Mouse (Mus musculus) erythroblast, embryonic 14.5 days (primary cell): ENCODE measurements around the gene Myf5. TPM values are rescaled to one million over a fixed set of nuclear protein-coding genes. Genes with fewer than 3 reads are reported as not detected.

Experiments
- H3K27me3 ChIP-seq: 2 replicates; pipeline ENCODE4 v1.6.1; 2012; ENCODE audit warnings: inconsistent platforms; ENCODE audit not compliant: control insufficient read depth
- H3K36me3 ChIP-seq: 2 replicates; pipeline ENCODE4 v1.6.1; 2012; ENCODE audit warnings: mild to moderate bottlenecking, inconsistent platforms; ENCODE audit not compliant: control insufficient read depth
- H3K4me1 ChIP-seq: 2 replicates; pipeline ENCODE4 v1.6.1; 2012; ENCODE audit warnings: inconsistent platforms; ENCODE audit not compliant: control insufficient read depth
- H3K4me3 ChIP-seq: replicated peaks from 2 replicates; pipeline ENCODE3; 2012; ENCODE audit warnings: moderate library complexity, mild to moderate bottlenecking, inconsistent platforms
- H3K9me3 ChIP-seq: 2 replicates; pipeline ENCODE4 v1.6.1; 2012; ENCODE audit warnings: low read length, inconsistent platforms, mixed read lengths; ENCODE audit not compliant: control insufficient read depth
- GATA1 ChIP-seq: IDR thresholded peaks from 2 replicates; pipeline ENCODE4 v1.6.1; 2012; ENCODE audit warnings: low read length, inconsistent platforms, mixed read lengths
- TAL1 ChIP-seq: IDR thresholded peaks from 3 replicates; pipeline ENCODE4 v1.6.1; 2012; ENCODE audit warnings: low read length, inconsistent platforms, mixed read lengths
- polyA plus RNA-seq: library from polyadenylated mRNA; stranded (reverse); fragments of >175 nt; gene quantifications from 2 replicates; pipeline ENCODE4 v1.2.3, GENCODE M21; 2012

The Myf5 gene
- polyA plus RNA-seq, 1 experiment: not detected

DNA sequence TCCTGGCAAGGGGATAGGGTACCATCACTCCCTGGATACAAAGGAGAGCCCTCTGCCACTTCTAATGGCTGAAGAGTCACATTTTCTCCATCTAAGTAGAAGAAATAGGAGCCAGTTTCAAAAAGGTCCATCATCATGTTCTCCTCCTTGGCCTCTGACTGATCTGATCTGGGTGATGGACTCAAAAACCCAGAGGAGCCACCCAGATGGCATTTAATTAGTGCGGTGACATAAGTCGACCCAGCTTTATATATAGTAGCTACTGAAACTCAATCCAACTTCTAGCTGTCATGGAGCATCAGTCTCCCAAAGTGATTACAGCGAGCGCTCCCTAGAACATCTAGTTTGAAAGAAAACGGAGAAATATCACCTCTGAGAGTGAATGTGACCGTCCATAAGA, 8.6 kb upstream of the Myf5 start, which contains the start of gene Myf6:
Gene Myf6, minus strand, starts transcription at position 170 of the 400 bp plus-strand sequence.
- no peaks in the 10 kb centered on the region for H3K4me1 ChIP-seq
- TF ChIP-seq TAL1 (no peak), GATA1 (no peak)
- H3K27me3 ChIP-seq: no peaks in the 10 kb centered on the region
- H3K9me3 ChIP-seq: peaks cover 4% of the 10 kb centered on the region; the same call in 1 of the 2 replicates
- no peak within 1 kb of the TSS for H3K4me3 ChIP-seq
- H3K36me3 ChIP-seq: no peaks in the 10 kb centered on the region

DNA sequence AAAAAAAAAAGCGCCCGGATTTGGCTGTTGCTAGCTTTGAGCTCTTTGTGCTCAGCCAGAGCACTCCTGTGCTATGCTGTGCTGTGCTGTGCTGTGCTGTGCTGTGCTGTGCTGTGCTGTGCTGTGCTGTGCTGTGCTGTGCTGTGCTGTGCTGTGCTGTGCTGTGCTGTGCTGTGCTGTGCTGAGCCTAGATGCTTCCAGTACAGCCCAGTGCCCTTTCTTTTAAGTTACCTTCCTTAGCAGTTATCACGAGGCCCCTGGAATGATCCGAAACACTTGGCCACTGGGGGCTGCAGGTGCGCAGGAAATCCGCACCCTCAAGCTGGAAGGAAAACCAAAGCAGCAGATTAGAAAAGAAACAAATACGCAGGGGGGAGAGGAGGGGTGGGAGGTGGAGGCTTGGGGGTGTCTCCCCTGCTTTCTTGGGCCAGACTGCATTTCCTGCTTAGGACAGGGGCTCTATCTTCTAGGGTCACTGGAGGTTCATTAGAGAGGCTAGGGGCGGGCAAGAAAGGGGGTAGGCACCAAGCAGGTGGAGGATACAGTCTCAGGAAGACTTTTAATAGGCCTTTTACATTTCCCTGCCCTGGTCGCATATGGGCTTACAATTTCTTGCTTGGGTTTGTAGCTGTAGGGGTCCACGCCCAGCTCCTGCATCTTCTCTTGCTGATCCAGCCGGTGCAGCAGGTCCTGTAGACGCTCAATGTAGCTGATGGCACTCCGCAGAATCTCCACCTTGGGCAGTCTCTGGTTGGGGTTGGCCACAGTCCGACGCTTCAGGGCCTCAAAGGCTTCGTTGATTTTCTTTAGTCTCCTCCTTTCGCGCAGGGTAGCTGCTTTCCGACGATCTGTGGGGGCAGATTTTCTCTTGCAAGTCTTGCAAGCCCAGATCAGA, 7.9 kb upstream of the Myf5 start:
- Histone ChIP-seq H3K4me3 (no peak overlapping the region), H3K4me1 (no peaks in the 10 kb centered on the region), H3K9me3 (peaks cover 4% of the 10 kb centered on the region; the same call in 1 of the 2 replicates), H3K27me3 (no peaks in the 10 kb centered on the region), H3K36me3 (no peaks in the 10 kb centered on the region)
- TF ChIP-seq GATA1 (no peak), TAL1 (no peak)

DNA sequence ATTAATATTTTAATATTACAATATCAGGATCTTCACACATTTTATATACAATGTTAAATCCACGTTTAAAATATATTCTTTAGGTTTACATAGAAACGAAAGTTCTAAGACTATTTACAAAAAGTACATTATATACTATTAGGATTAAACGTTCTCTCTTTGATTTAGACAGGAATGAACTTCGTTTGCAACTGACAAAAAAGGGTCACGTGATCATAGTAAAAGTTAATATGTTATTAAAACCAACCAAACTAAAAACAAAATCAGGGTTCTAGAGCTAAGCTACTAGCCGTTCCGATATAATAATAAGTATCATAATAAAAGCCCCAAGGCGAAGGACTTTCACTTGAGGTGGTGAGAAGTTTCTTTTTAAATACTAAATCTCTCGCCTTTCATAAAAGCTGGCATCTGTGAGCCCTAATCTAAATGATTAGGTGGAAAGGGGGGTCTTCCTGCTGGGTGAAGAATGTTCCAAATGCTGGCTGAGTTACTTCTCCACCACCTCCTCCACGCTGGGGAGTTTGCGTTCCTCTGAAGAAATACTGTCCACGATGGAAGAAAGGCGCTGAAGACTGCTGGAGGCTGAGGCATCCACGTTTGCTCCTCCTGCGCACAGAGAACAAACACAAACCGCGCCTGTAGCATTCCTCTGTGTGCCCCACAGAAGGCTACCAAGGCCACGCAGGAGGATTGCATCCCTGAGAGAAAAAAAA, 7.1 kb upstream of the Myf5 start:
- H3K27me3 ChIP-seq: no peaks in the 10 kb centered on the region
- peaks cover 4% of the 10 kb centered on the region; the same call in 1 of the 2 replicates for H3K9me3 ChIP-seq
- no peak for TF ChIP-seq TAL1
- no peak for TF ChIP-seq GATA1
- H3K4me3 ChIP-seq: no peak overlapping the region
- no peaks in the 10 kb centered on the region for H3K4me1 ChIP-seq
- H3K36me3 ChIP-seq: no peaks in the 10 kb centered on the region

DNA sequence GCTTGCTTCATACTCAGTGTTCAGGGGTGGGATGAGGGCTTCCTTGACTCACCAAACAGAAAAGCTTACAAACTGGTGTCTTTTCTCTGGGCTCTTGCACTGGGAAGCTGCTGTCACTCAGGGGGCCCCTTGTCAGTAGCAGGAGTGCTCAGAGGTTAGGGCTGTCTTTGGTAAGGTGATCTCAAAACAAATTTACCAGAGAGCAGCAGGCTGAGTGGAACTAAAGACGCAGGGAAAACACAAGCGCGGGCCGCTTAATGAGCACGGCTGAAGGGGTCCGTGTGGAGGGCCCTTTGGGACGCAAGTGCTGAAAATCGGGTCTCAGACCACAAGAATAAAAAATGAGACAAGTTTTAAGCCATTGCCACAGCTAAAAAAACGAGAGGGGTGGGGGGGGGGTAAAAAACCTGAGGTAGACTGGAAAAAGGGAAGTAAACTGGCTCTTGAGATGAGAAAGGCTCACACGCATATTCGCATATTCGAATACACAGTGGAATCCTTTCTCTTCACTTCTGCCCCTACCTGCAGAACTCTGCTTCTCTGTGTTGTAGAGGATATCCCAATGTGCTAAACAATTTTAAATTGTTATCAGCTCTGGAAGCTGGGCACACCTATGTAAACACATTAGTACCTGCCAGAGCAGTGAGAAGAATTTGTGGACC, 2.9 kb upstream of the Myf5 start:
- TF ChIP-seq GATA1: no peak
- no peak for TF ChIP-seq TAL1
- H3K9me3 ChIP-seq: peaks cover 18% of the 10 kb centered on the region
- H3K27me3 ChIP-seq: no peaks in the 10 kb centered on the region
- no peaks in the 10 kb centered on the region for H3K4me1 ChIP-seq
- H3K36me3 ChIP-seq: no peaks in the 10 kb centered on the region
- H3K4me3 ChIP-seq: no peak overlapping the region

DNA sequence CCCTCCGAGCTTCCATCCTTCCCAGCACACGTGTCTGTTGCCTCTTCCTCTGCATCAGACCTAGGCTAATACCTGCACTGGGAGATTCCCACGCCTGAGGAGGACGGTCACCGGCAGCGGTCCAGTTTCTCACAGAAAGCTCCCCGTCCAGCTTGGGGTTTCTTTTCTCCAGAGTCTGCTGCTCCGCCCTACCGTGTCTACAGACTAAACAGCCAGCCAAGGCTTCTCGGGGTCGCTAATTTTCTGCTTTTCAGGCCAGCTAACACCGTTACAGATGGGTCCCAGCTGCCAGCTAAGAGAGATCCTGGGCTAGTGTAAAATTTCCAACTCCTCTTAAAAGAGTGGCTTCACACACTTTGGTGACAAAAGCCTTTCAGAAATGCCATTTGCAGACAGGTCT, 836 bp upstream of the Myf5 start:
- Histone ChIP-seq H3K9me3 (peaks cover 19% of the 10 kb centered on the region), H3K4me3 (no peak overlapping the region), H3K36me3 (no peaks in the 10 kb centered on the region), H3K27me3 (no peaks in the 10 kb centered on the region), H3K4me1 (no peaks in the 10 kb centered on the region)
- TF ChIP-seq GATA1: no peak
- TF ChIP-seq TAL1: no peak

DNA sequence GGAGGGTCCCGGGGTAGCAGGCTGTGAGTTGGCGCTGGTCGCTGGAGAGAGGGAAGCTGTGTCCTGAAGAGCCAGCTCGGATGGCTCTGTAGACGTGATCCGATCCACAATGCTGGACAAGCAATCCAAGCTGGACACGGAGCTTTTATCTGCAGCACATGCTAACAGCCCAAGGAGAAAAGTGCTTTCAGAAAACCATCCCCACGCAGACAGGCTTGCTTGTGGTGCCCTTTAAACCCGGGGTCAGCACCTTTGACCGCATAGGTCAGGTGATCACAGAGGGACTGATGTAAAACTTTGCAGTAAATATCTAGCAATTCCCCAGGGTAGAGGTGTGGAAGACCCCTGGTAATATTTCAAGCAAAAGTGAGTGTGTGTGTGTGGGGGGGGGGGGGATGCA, 1.9 kb downstream of the Myf5 start:
- Histone ChIP-seq H3K9me3 (peaks cover 19% of the 10 kb centered on the region), H3K4me1 (no peaks in the 10 kb centered on the region), H3K36me3 (no peaks in the 10 kb centered on the region), H3K4me3 (no peak overlapping the region), H3K27me3 (no peaks in the 10 kb centered on the region)
- TF ChIP-seq GATA1 (no peak), TAL1 (no peak)

DNA sequence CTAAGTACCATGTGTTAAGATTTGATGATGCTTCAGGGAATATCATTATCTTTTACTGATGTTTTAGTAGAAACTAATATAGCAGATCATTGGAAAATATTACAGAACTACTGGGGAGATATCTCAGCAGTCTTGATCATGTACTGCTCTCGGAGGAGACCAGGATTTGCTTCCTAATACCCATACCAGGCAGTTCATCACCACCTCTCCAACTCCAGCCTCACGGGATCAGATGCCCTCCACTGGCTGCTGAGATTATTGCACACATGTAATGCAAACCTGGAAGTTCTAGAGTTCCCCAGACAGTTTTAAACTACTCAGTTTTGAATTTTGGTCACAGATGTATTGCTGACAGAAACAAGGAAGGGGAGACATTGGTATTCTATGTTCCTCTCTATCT, 12.4 kb downstream of the Myf5 start:
- H3K4me1 ChIP-seq: no peaks in the 10 kb centered on the region
- H3K9me3 ChIP-seq: no peaks in the 10 kb centered on the region

DNA sequence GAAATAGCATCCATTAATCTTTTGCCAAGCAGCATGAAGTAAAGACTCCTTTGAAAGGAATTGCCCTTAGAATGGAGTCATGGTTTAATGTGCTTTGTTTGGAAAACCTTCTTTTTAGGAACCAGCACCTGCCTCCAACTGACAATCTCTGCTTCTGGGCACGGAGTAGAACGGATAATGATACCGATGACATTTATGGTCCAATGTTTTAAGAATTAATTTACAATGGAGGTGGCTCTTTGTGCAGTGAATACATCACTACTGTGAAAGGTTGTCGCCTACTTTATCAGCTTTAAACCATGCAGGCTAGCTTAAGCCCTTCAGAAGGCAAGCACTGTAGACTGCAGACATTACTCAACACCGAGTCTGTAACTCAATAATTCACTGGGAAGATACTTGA, 14.2 kb downstream of the Myf5 start:
- H3K4me1 ChIP-seq: no peaks in the 10 kb centered on the region
- TF ChIP-seq GATA1 (no peak), TAL1 (no peak)
- H3K9me3 ChIP-seq: no peaks in the 10 kb centered on the region
- no peaks in the 10 kb centered on the region for H3K27me3 ChIP-seq
- no peaks in the 10 kb centered on the region for H3K36me3 ChIP-seq
- no peak overlapping the region for H3K4me3 ChIP-seq

More for the DNA sequence above, 12.4 kb downstream of the Myf5 start:
- TF ChIP-seq GATA1: no peak
- Histone ChIP-seq H3K4me3 (no peak overlapping the region), H3K27me3 (no peaks in the 10 kb centered on the region), H3K36me3 (no peaks in the 10 kb centered on the region)

DNA sequence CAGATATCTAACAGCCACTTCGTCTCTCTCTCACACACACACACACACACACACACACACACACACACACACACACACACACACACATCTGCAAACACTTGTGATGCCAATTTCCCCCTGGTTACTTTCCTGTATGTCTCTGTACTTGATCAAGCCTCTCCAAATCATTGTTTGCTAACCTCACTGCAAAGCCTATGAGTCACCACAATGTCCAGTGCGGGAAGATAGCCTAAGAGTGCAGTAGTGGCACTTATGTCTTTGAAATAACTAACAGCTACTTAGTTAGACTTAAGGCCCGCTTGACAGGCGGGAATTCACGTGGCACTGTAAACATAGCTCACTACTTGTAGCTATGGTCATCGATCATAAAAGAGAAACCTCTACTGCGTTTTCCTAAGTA, 18.1 kb downstream of the Myf5 start:
- Histone ChIP-seq H3K4me3 (no peak overlapping the region), H3K36me3 (no peaks in the 10 kb centered on the region), H3K27me3 (no peaks in the 10 kb centered on the region), H3K9me3 (no peaks in the 10 kb centered on the region), H3K4me1 (no peaks in the 10 kb centered on the region)
- TF ChIP-seq GATA1 (no peak), TAL1 (no peak)
